In the genomic region with DNA sequence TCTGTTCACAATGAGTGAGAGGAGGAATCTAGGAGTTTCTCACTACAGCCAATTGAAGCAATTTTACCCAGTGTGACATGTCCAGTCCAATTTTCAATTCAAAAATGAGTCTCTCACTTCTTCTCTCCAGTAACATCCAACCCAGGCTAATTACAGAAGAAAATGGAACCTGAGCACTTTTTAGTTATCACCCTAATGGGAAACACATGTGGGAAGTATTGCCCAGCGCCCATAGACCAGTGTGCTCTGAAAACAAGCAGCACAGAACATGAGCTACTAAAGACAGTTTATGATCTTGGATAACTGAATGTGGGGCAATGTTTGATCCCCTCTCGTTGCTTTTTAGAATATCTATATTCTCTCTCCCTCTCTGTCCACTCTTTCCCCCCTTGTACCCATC, we compare ENCODE assay signal across 17 mouse cellular contexts.
"Had no signal": no experiment of that assay in that cellular context is flagged by ENCODE, and none has a peak within 500 bp of the region (broad histone marks: within the 10 kb centered on the region; RNA-seq: fewer than 3 reads in every experiment).

No protein-coding gene starts in this region.

- H3K9me3 ChIP-seq: liver, embryonic 13.5 days had no signal

- H3K36me3 ChIP-seq: liver, embryonic 13.5 days had no signal

- H3K27ac ChIP-seq: kidney, postnatal 0 days; layer of hippocampus, adult 2 months; left cerebral cortex, adult 2 months; liver, embryonic 13.5 days; stomach, postnatal 0 days had no signal

- H3K4me2 ChIP-seq: liver, embryonic 13.5 days; midbrain, embryonic 11.5 days had no signal

- H3K27me3 ChIP-seq: liver, embryonic 13.5 days had no signal

- H3K4me3 ChIP-seq: layer of hippocampus, adult 2 months; left cerebral cortex, adult 2 months; liver, embryonic 13.5 days had no signal

- H3K9ac ChIP-seq: liver, embryonic 13.5 days had no signal

- DNase-seq: kidney, postnatal 25 days; layer of hippocampus, adult 9-11 months; liver, embryonic 13.5 days; lung, adult 2 months; lung, postnatal 14 days; lung, postnatal 4 days; midbrain, embryonic 14.5 days; right cerebral cortex, postnatal 14 days; right cerebral cortex, postnatal 4 days; thymus, adult 2 months; thymus, postnatal 14 days; thymus, postnatal 4 days had no signal

- H3K4me1 ChIP-seq: liver, embryonic 13.5 days had no signal
